Mouse (Mus musculus) forebrain, embryonic 10.5 days (tissue): ENCODE measurements around the gene Rpain. TPM values are rescaled to one million over a fixed set of nuclear protein-coding genes. Genes with fewer than 3 reads are reported as not detected.

ENCODE experiments used
- DNase-seq: peaks from one replicate; pipeline ENCODE4 v3.0.0-alpha.2; 2017; ENCODE audit warnings: low spot score; ENCODE audit errors: extremely low spot score
- H3K27ac ChIP-seq: fragments of 300-500 bp; sonication (generic); 2 replicates; pipeline ENCODE4 v1.5.1; 2016; ENCODE audit warnings: mild to moderate bottlenecking
- H3K27me3 ChIP-seq: fragments of 300-500 bp; sonication (generic); 2 replicates; pipeline ENCODE4 v1.6.1; 2016; ENCODE audit warnings: mild to moderate bottlenecking; ENCODE audit not compliant: poor library complexity, severe bottlenecking
- H3K36me3 ChIP-seq: fragments of 300-500 bp; sonication (generic); replicated peaks from 2 replicates; pipeline ENCODE4 v1.6.1; 2016; ENCODE audit warnings: mild to moderate bottlenecking, moderate library complexity
- H3K4me1 ChIP-seq: fragments of 300-500 bp; sonication (generic); 2 replicates; pipeline ENCODE4 v1.6.1; 2016
- H3K4me3 ChIP-seq: fragments of 300-500 bp; sonication (generic); 2 replicates; pipeline ENCODE4 v1.5.1; 2016; ENCODE audit warnings: mild to moderate bottlenecking, moderate library complexity
- H3K9me3 ChIP-seq: fragments of 300-500 bp; sonication (generic); 2 replicates; pipeline ENCODE4 v1.6.1; 2016; ENCODE audit warnings: mild to moderate bottlenecking, moderate library complexity
- WGBS: fragments of 180-500 bp; shearing (Covaris S2); methylation state at CpG from one replicate; pipeline ENCODE4 v1.1.7; 2016; 5-methylcytosine and 5-hydroxymethylcytosine counted together
- polyA plus RNA-seq: library from polyadenylated mRNA; unstranded; fragments of >200 nt; fragmentation: Nextera tagmentation; extraction: Ambion mirVana; gene quantifications from 2 replicates; pipeline ENCODE4 v1.2.1, GENCODE M21; 2016

Rpain gene
- polyA plus RNA-seq, 1 experiment from 2014 or later: 83.8 TPM

GRCm38 (mm10) chr11:70972586-70972985, 2.6 kb downstream of the Rpain start:
- H3K9me3 ChIP-seq: no peaks in the 10 kb centered on the region
- H3K27me3 ChIP-seq: no peaks in the 10 kb centered on the region
- no peak for DNase-seq
- no peak overlapping the region for H3K27ac ChIP-seq
- H3K36me3 ChIP-seq: peaks cover 62% of the 10 kb centered on the region
- WGBS: 72% methylated on average over 1 of the region's 1 CpGs
- no peak overlapping the region for H3K4me3 ChIP-seq
- H3K4me1 ChIP-seq: peaks cover 22% of the 10 kb centered on the region

- WGBS: 87% methylated on average over 4 of the region's 4 CpGs
- no peaks in the 10 kb centered on the region for H3K27me3 ChIP-seq
Observed at GRCm38 (mm10) chr11:70973947-70974346, 3.9 kb downstream of the Rpain start.

GRCm38 (mm10) chr11:70975193-70975592, 5.2 kb downstream of the Rpain start:
- Histone ChIP-seq H3K27me3 (no peaks in the 10 kb centered on the region), H3K4me1 (peaks cover 8% of the 10 kb centered on the region), H3K9me3 (no peaks in the 10 kb centered on the region), H3K36me3 (peaks cover 86% of the 10 kb centered on the region), H3K27ac (no peak overlapping the region), H3K4me3 (no peak overlapping the region)
- WGBS: 77% methylated on average over 2 of the region's 2 CpGs
- no peak for DNase-seq

More at GRCm38 (mm10) chr11:70973947-70974346, 3.9 kb downstream of the Rpain start:
- Histone ChIP-seq H3K9me3 (no peaks in the 10 kb centered on the region), H3K27ac (no peak overlapping the region), H3K4me1 (peaks cover 11% of the 10 kb centered on the region), H3K4me3 (no peak overlapping the region), H3K36me3 (peaks cover 74% of the 10 kb centered on the region)
- DNase-seq: no peak

GRCm38 (mm10) chr11:70977293-70977692, 7.3 kb downstream of the Rpain start:
- H3K27ac ChIP-seq: no peak overlapping the region
- H3K36me3 ChIP-seq: peaks cover 94% of the 10 kb centered on the region
- no peak overlapping the region for H3K4me3 ChIP-seq
- H3K9me3 ChIP-seq: no peaks in the 10 kb centered on the region
- peaks cover 17% of the 10 kb centered on the region for H3K4me1 ChIP-seq
- no peak for DNase-seq
- WGBS: 88% methylated on average over 6 of the region's 6 CpGs
- no peaks in the 10 kb centered on the region for H3K27me3 ChIP-seq

GRCm38 (mm10) chr11:70980232-70980631, 10.2 kb downstream of the Rpain start:
- WGBS: 95% methylated on average over 6 of the region's 6 CpGs
- no peak for DNase-seq
- Histone ChIP-seq H3K4me1 (peaks cover 17% of the 10 kb centered on the region), H3K27ac (no peak overlapping the region), H3K27me3 (no peaks in the 10 kb centered on the region), H3K36me3 (peaks cover 78% of the 10 kb centered on the region), H3K4me3 (no peak overlapping the region), H3K9me3 (no peaks in the 10 kb centered on the region)

GRCm38 (mm10) chr11:70980751-70981510, 10.9 kb downstream of the Rpain start:
- Histone ChIP-seq H3K4me3 (peak overlapping the region; percentile 99), H3K27me3 (no peaks in the 10 kb centered on the region), H3K4me1 (peaks cover 17% of the 10 kb centered on the region), H3K36me3 (peaks cover 78% of the 10 kb centered on the region), H3K9me3 (no peaks in the 10 kb centered on the region), H3K27ac (no peak overlapping the region)
- no peak for DNase-seq
- 93% methylated on average over 14 of the region's 14 CpGs for WGBS

GRCm38 (mm10) chr11:70982030-70982429, 12.0 kb downstream of the Rpain start:
- Histone ChIP-seq H3K9me3 (no peaks in the 10 kb centered on the region), H3K27me3 (no peaks in the 10 kb centered on the region), H3K4me3 (peak overlapping the region; percentile 99), H3K4me1 (peaks cover 17% of the 10 kb centered on the region), H3K36me3 (peaks cover 78% of the 10 kb centered on the region), H3K27ac (peak overlapping the region; percentile 94)
- no peak for DNase-seq
- WGBS: 15% methylated on average over 12 of the region's 12 CpGs

- peak; percentile 92 for DNase-seq
- H3K27ac ChIP-seq: peak within 1 kb of the TSS; percentile 94
- peaks cover 78% of the 10 kb centered on the region for H3K36me3 ChIP-seq
- H3K4me1 ChIP-seq: peaks cover 17% of the 10 kb centered on the region
- H3K27me3 ChIP-seq: no peaks in the 10 kb centered on the region
- WGBS: under 1% methylated on average over 64 of the region's 64 CpGs
- peak within 1 kb of the TSS; percentile 99 for H3K4me3 ChIP-seq
- H3K9me3 ChIP-seq: no peaks in the 10 kb centered on the region
Observed at GRCm38 (mm10) chr11:70982557-70983228, 12.7 kb downstream of the Rpain start, which contains the start of gene C1qbp. TSS of gene C1qbp (minus strand) at chr11:70983026.

- 87% methylated on average over 4 of the region's 4 CpGs for WGBS
- Histone ChIP-seq H3K27me3 (no peaks in the 10 kb centered on the region), H3K4me3 (no peak overlapping the region), H3K27ac (no peak overlapping the region), H3K36me3 (peaks cover 48% of the 10 kb centered on the region), H3K4me1 (peaks cover 22% of the 10 kb centered on the region), H3K9me3 (no peaks in the 10 kb centered on the region)
- DNase-seq: no peak
Observed at GRCm38 (mm10) chr11:71001167-71001566, 31.2 kb downstream of the Rpain start.

GRCm38 (mm10) chr11:71003611-71004315, 33.8 kb downstream of the Rpain start:
- WGBS: 1% methylated on average over 49 of the region's 49 CpGs
- peaks cover 22% of the 10 kb centered on the region for H3K4me1 ChIP-seq
- peaks cover 35% of the 10 kb centered on the region for H3K36me3 ChIP-seq
- H3K9me3 ChIP-seq: no peaks in the 10 kb centered on the region
- peak overlapping the region; percentile 87 for H3K27ac ChIP-seq
- no peaks in the 10 kb centered on the region for H3K27me3 ChIP-seq
- peak overlapping the region; percentile 86 for H3K4me3 ChIP-seq
- no peak for DNase-seq

GRCm38 (mm10) chr11:71004316-71004773, 34.3 kb downstream of the Rpain start, which contains the start of gene Dhx33:
TSS of gene Dhx33 (minus strand) at chr11:71004437.
- peak; percentile 97 for DNase-seq
- Histone ChIP-seq H3K27ac (peak within 1 kb of the TSS; percentile 87), H3K27me3 (no peaks in the 10 kb centered on the region), H3K4me1 (peaks cover 22% of the 10 kb centered on the region), H3K4me3 (peak within 1 kb of the TSS; percentile 86), H3K9me3 (no peaks in the 10 kb centered on the region), H3K36me3 (peaks cover 35% of the 10 kb centered on the region)
- under 1% methylated on average over 35 of the region's 35 CpGs for WGBS

- Histone ChIP-seq H3K27ac (peak overlapping the region; percentile 87), H3K9me3 (no peaks in the 10 kb centered on the region), H3K4me1 (peaks cover 22% of the 10 kb centered on the region), H3K36me3 (peaks cover 35% of the 10 kb centered on the region), H3K27me3 (no peaks in the 10 kb centered on the region), H3K4me3 (peak overlapping the region; percentile 86)
- WGBS: 58% methylated on average over 5 of the region's 5 CpGs
- no peak for DNase-seq
Observed at GRCm38 (mm10) chr11:71005046-71005445, 35.0 kb downstream of the Rpain start.
